Mouse (Mus musculus) adrenal gland, adult (tissue): ENCODE measurements around the gene Dhodh.
A peak's percentile ranks its signal among the peaks of the same experiment; 100 is the strongest.

Source experiments
- DNase-seq, 2 experiments: peaks; one replicate each; pipeline ENCODE4 v3.0.0; 2022 to 2023; ENCODE audit warnings: low spot score in 1 of 2; ENCODE audit not compliant: inconsistent age in 2 of 2

The Dhodh gene

GRCm38 (mm10) chr8:109586972-109587504, 21.4 kb downstream of the Dhodh start:
- no peak for DNase-seq

GRCm38 (mm10) chr8:109585652-109586051, 22.8 kb downstream of the Dhodh start:
- DNase-seq, result no peak

- DNase-seq, result no peak
These were observed 23.6 kb downstream of the Dhodh start for GRCm38 (mm10) chr8:109584830-109585229.

GRCm38 (mm10) chr8:109584293-109584692, 24.2 kb downstream of the Dhodh start:
- DNase-seq, result no peak

GRCm38 (mm10) chr8:109578900-109579301, 29.6 kb downstream of the Dhodh start, which contains the start of gene Hp:
Gene Hp (minus strand): TSS chr8:109579172.
- DNase-seq, result peak in 1 of 2 experiments; percentile 61

GRCm38 (mm10) chr8:109576311-109576710, 32.2 kb downstream of the Dhodh start:
- no peak for DNase-seq

- no peak for DNase-seq
These were observed 37.3 kb downstream of the Dhodh start for GRCm38 (mm10) chr8:109571139-109571538.

- peak; percentile 99 to 100 for DNase-seq
These were observed 42.8 kb downstream of the Dhodh start, which contains the start of the genes Dhx38 and Txnl4b for GRCm38 (mm10) chr8:109565498-109566333. Gene Dhx38 (minus strand): TSS chr8:109565861. Gene Txnl4b (plus strand): TSS chr8:109565892.

GRCm38 (mm10) chr8:109564766-109565165, 43.7 kb downstream of the Dhodh start:
- DNase-seq, result no peak

GRCm38 (mm10) chr8:109563881-109564280, 44.6 kb downstream of the Dhodh start:
- DNase-seq, result no peak

- DNase-seq, result no peak
These were observed 56.8 kb downstream of the Dhodh start for GRCm38 (mm10) chr8:109551663-109552062.

GRCm38 (mm10) chr8:109544049-109544448, 64.4 kb downstream of the Dhodh start:
- DNase-seq, result no peak

- no peak for DNase-seq
These were observed 65.5 kb downstream of the Dhodh start for GRCm38 (mm10) chr8:109542748-109543519.

GRCm38 (mm10) chr8:109542165-109542564, 66.3 kb downstream of the Dhodh start:
- no peak for DNase-seq
